Mouse (Mus musculus) embryonic facial prominence, embryonic 10.5 days (tissue): ENCODE results near the gene Chpt1. TPM values are rescaled to one million over a fixed set of nuclear protein-coding genes. Genes with fewer than 3 reads are reported as not detected.
A peak's percentile ranks its signal among the peaks of the same experiment; 100 is the strongest.
"Not testable (repeated sequence)": the region's sequence is repeated elsewhere in the genome, so short reads cannot be mapped to it uniquely, and the experiment has no call there.

Experiments
- DNase-seq: peaks from one replicate; pipeline ENCODE4 v3.0.0-alpha.2; 2017; ENCODE audit warnings: low spot score
- H3K27ac ChIP-seq: fragments of 300-500 bp; sonication (generic); replicated peaks from 2 replicates; pipeline ENCODE4 v1.5.1; 2016; ENCODE audit warnings: mild to moderate bottlenecking
- H3K27me3 ChIP-seq: fragments of 300-500 bp; sonication (generic); replicated peaks from 2 replicates; pipeline ENCODE4 v1.6.1; 2016; ENCODE audit warnings: low read depth, mild to moderate bottlenecking; ENCODE audit not compliant: poor library complexity, severe bottlenecking
- H3K36me3 ChIP-seq: fragments of 300-500 bp; sonication (generic); replicated peaks from 2 replicates; pipeline ENCODE4 v1.6.1; 2016; ENCODE audit warnings: mild to moderate bottlenecking, moderate library complexity
- H3K4me1 ChIP-seq: fragments of 300-500 bp; sonication (generic); 2 replicates; pipeline ENCODE4 v1.6.1; 2016
- H3K4me3 ChIP-seq: fragments of 300-500 bp; sonication (generic); 2 replicates; pipeline ENCODE4 v1.5.1; 2016; ENCODE audit warnings: mild to moderate bottlenecking, moderate library complexity
- H3K9me3 ChIP-seq: fragments of 300-500 bp; sonication (generic); 2 replicates; pipeline ENCODE4 v1.6.1; 2016; ENCODE audit warnings: mild to moderate bottlenecking
- WGBS: fragments of 180-500 bp; shearing (Covaris S2); methylation state at CpG from one replicate; pipeline ENCODE4 v1.1.7; 2016; 5-methylcytosine and 5-hydroxymethylcytosine counted together
- polyA plus RNA-seq: library from polyadenylated mRNA; unstranded; fragments of >200 nt; fragmentation: Nextera tagmentation; extraction: Ambion mirVana; gene quantifications from 2 replicates; pipeline ENCODE4 v1.2.1, GENCODE M21; 2016

Gene Chpt1
- 16.0 and 16.2 TPM in 2 replicates for polyA plus RNA-seq

GRCm38 (mm10) chr10:88503421-88504314 lies at the start of gene Chpt1:
Chpt1 (minus strand) TSS chr10:88504073.
- under 1% methylated on average over 78 of the region's 80 CpGs for WGBS
- Histone ChIP-seq H3K4me3 (peak within 1 kb of the TSS; percentile 80), H3K27ac (peak within 1 kb of the TSS; percentile 90), H3K9me3 (no peaks in the 10 kb centered on the region), H3K36me3 (no peaks in the 10 kb centered on the region), H3K4me1 (peaks cover 33% of the 10 kb centered on the region), H3K27me3 (no peaks in the 10 kb centered on the region; the same call in 1 of the 2 replicates)
- DNase-seq = peak; percentile 97

GRCm38 (mm10) chr10:88552738-88553137 lies 48.9 kb upstream of the Chpt1 start:
- WGBS = 97% methylated on average over 2 of the region's 2 CpGs
- DNase-seq = no peak
- no peaks in the 10 kb centered on the region for H3K9me3 ChIP-seq
- no peak overlapping the region for H3K4me3 ChIP-seq
- H3K4me1 ChIP-seq = no peaks in the 10 kb centered on the region
- H3K27ac ChIP-seq = no peak overlapping the region
- H3K27me3 ChIP-seq = no peaks in the 10 kb centered on the region
- no peaks in the 10 kb centered on the region for H3K36me3 ChIP-seq

GRCm38 (mm10) chr10:88550225-88550624 lies 46.4 kb upstream of the Chpt1 start:
- DNase-seq = no peak
- H3K4me3 ChIP-seq = no peak overlapping the region
- no peaks in the 10 kb centered on the region for H3K4me1 ChIP-seq
- H3K9me3 ChIP-seq = no peaks in the 10 kb centered on the region
- 78% methylated on average over 3 of the region's 3 CpGs for WGBS
- no peak overlapping the region for H3K27ac ChIP-seq
- H3K27me3 ChIP-seq = no peaks in the 10 kb centered on the region
- H3K36me3 ChIP-seq = no peaks in the 10 kb centered on the region

GRCm38 (mm10) chr10:88547635-88548034 lies 43.8 kb upstream of the Chpt1 start:
- H3K9me3 ChIP-seq = 0 out of 2 replicates have a peak, but pooled peaks cover 2% of the 10 kb centered on the region
- H3K27me3 ChIP-seq = no peaks in the 10 kb centered on the region
- H3K4me3 ChIP-seq = no peak overlapping the region
- 44% methylated on average over 2 of the region's 2 CpGs for WGBS
- no peaks in the 10 kb centered on the region for H3K36me3 ChIP-seq
- H3K4me1 ChIP-seq = no peaks in the 10 kb centered on the region
- no peak overlapping the region for H3K27ac ChIP-seq
- no peak for DNase-seq

GRCm38 (mm10) chr10:88530631-88531030 lies 26.8 kb upstream of the Chpt1 start:
- Histone ChIP-seq H3K4me1 (no peaks in the 10 kb centered on the region), H3K9me3 (no peaks in the 10 kb centered on the region), H3K36me3 (no peaks in the 10 kb centered on the region), H3K27me3 (no peaks in the 10 kb centered on the region), H3K27ac (no peak overlapping the region), H3K4me3 (no peak overlapping the region)
- WGBS = 71% methylated on average over 5 of the region's 5 CpGs
- no peak for DNase-seq

- no peaks in the 10 kb centered on the region for H3K9me3 ChIP-seq
- H3K36me3 ChIP-seq = no peaks in the 10 kb centered on the region
- no peak overlapping the region for H3K4me3 ChIP-seq
- 81% methylated on average over 2 of the region's 2 CpGs for WGBS
- no peaks in the 10 kb centered on the region for H3K4me1 ChIP-seq
- DNase-seq = no peak
- H3K27ac ChIP-seq = no peak overlapping the region
- no peaks in the 10 kb centered on the region for H3K27me3 ChIP-seq
These were observed 20.1 kb upstream of the Chpt1 start for GRCm38 (mm10) chr10:88524016-88524415.

GRCm38 (mm10) chr10:88523212-88523611 lies 19.3 kb upstream of the Chpt1 start:
- Histone ChIP-seq H3K9me3 (no peaks in the 10 kb centered on the region), H3K27me3 (no peaks in the 10 kb centered on the region), H3K4me3 (no peak overlapping the region), H3K36me3 (no peaks in the 10 kb centered on the region), H3K27ac (no peak overlapping the region), H3K4me1 (no peaks in the 10 kb centered on the region)
- no peak for DNase-seq
- WGBS = 80% methylated on average over 1 of the region's 1 CpGs

- no peaks in the 10 kb centered on the region for H3K9me3 ChIP-seq
- WGBS = 92% methylated on average over 8 of the region's 8 CpGs
- H3K4me3 ChIP-seq = no peak overlapping the region
- H3K36me3 ChIP-seq = no peaks in the 10 kb centered on the region
- H3K27ac ChIP-seq = no peak overlapping the region
- no peaks in the 10 kb centered on the region for H3K27me3 ChIP-seq
- DNase-seq = no peak
- no peaks in the 10 kb centered on the region for H3K4me1 ChIP-seq
These were observed 18.9 kb upstream of the Chpt1 start for GRCm38 (mm10) chr10:88522795-88523194.

- DNase-seq, H3K4me3 ChIP-seq, H3K4me1 ChIP-seq, H3K27me3 ChIP-seq, H3K27ac ChIP-seq, H3K9me3 ChIP-seq, H3K36me3 ChIP-seq: not testable (repeated sequence)
- 87% methylated on average over 7 of the region's 7 CpGs for WGBS
These were observed 11.2 kb upstream of the Chpt1 start for GRCm38 (mm10) chr10:88515049-88515448.

GRCm38 (mm10) chr10:88514495-88514894 lies 10.6 kb upstream of the Chpt1 start:
- Histone ChIP-seq H3K27ac (no peak overlapping the region), H3K36me3 (no peaks in the 10 kb centered on the region), H3K4me1 (no peaks in the 10 kb centered on the region), H3K9me3 (no peaks in the 10 kb centered on the region), H3K4me3 (no peak overlapping the region), H3K27me3 (no peaks in the 10 kb centered on the region)
- 46% methylated on average over 2 of the region's 2 CpGs for WGBS
- peak; percentile 40 for DNase-seq

- no peaks in the 10 kb centered on the region for H3K36me3 ChIP-seq
- H3K9me3 ChIP-seq = no peaks in the 10 kb centered on the region
- no peak overlapping the region for H3K27ac ChIP-seq
- no peaks in the 10 kb centered on the region for H3K27me3 ChIP-seq
- WGBS = 71% methylated on average over 8 of the region's 8 CpGs
- no peaks in the 10 kb centered on the region for H3K4me1 ChIP-seq
- no peak for DNase-seq
- no peak overlapping the region for H3K4me3 ChIP-seq
These were observed 9.8 kb upstream of the Chpt1 start for GRCm38 (mm10) chr10:88513574-88514135.

GRCm38 (mm10) chr10:88511355-88511754 lies 7.5 kb upstream of the Chpt1 start:
- Histone ChIP-seq H3K4me1 (no peaks in the 10 kb centered on the region), H3K9me3 (no peaks in the 10 kb centered on the region), H3K27me3 (no peaks in the 10 kb centered on the region; the same call in 1 of the 2 replicates), H3K27ac (no peak overlapping the region), H3K36me3 (no peaks in the 10 kb centered on the region), H3K4me3 (no peak overlapping the region)
- 92% methylated on average over 9 of the region's 9 CpGs for WGBS
- no peak for DNase-seq
